Mouse (Mus musculus) stomach, embryonic 16.5 days (tissue): ENCODE data around the gene Lrp2. TPM values are rescaled to one million over a fixed set of nuclear protein-coding genes. Genes with fewer than 3 reads are reported as not detected.

ENCODE experiments used
- ATAC-seq: fragments of 200-750 bp; cut with Nextera tagmentation; 2 replicates; pipeline ENCODE4 v1.8.0; 2017; ENCODE audit warnings: moderate number of reproducible peaks, moderate TSS enrichment; ENCODE audit not compliant: insufficient read depth, low FRiP score
- H3K27ac ChIP-seq: fragments of 300-500 bp; sonication (generic); 2 replicates; pipeline ENCODE4 v1.5.1; 2014; ENCODE audit warnings: low read length
- H3K27me3 ChIP-seq: fragments of 300-500 bp; sonication (generic); 2 replicates; pipeline ENCODE4 v1.6.1; 2014; ENCODE audit warnings: low read length, control low read depth, mixed read lengths; ENCODE audit not compliant: control insufficient read depth, insufficient read depth
- H3K36me3 ChIP-seq: fragments of 300-500 bp; sonication (generic); 2 replicates; pipeline ENCODE4 v1.6.1; 2014; ENCODE audit warnings: low read length; ENCODE audit not compliant: control insufficient read depth, insufficient read depth
- H3K4me1 ChIP-seq: fragments of 300-500 bp; sonication (generic); 2 replicates; pipeline ENCODE4 v1.6.1; 2014; ENCODE audit warnings: low read length, control low read depth, mixed read lengths; ENCODE audit not compliant: control insufficient read depth, insufficient read depth
- H3K4me2 ChIP-seq: fragments of 300-500 bp; sonication (generic); 2 replicates; pipeline ENCODE4 v1.6.1; 2014; ENCODE audit warnings: low read depth, low read length, mixed read lengths
- H3K4me3 ChIP-seq: fragments of 300-500 bp; sonication (generic); replicated peaks from 2 replicates; pipeline ENCODE4 v1.5.1; 2014; ENCODE audit warnings: mild to moderate bottlenecking, low read length
- H3K9ac ChIP-seq: fragments of 300-500 bp; sonication (generic); 2 replicates; pipeline ENCODE4 v1.6.1; 2014; ENCODE audit warnings: low read length
- H3K9me3 ChIP-seq: fragments of 300-500 bp; sonication (generic); replicated peaks from 2 replicates; pipeline ENCODE4 v1.6.1; 2016; ENCODE audit warnings: low read length, control low read depth; ENCODE audit not compliant: control insufficient read depth
- WGBS: fragments of 180-500 bp; shearing (Covaris S2); extraction: QIAGEN DNeasy Blood & Tissue Kit; methylation state at CpG from one replicate; pipeline ENCODE4 v1.1.7; 2014; 5-methylcytosine and 5-hydroxymethylcytosine counted together
- polyA plus RNA-seq: library from polyadenylated mRNA; unstranded; fragments of >200 nt; fragmentation: Nextera tagmentation; extraction: Ambion mirVana; gene quantifications from 2 replicates; pipeline ENCODE4 v1.2.1, GENCODE M21; 2015

Lrp2 gene
- polyA plus RNA-seq, 1 experiment from 2014 or later: 0.63 TPM

DNA sequence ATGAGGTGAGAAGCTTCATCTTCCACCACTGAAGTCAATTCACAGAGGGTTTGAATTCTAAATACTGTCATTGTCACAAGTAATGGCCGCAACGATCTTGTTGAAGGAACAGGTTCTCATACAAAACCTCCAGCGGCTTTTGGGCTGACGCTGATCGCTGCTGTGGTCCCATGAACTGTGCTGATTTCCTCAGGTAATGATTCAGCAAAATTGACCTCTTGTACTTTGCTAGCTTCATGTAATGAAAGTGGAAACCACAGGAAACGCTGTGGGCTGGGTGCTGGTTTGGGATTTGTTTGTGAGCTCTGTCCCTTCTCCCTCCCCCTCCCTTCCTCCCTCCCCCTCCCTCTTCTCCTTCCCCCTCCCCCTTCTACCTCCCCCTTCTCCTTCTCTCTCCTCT, 170.8 kb downstream of the Lrp2 start:
- H3K27ac ChIP-seq: no peak overlapping the region

GRCm38 (mm10) chr2:69414539-69414938, 171.3 kb downstream of the Lrp2 start:
- no peaks in the 10 kb centered on the region for H3K9me3 ChIP-seq
- no peaks in the 10 kb centered on the region for H3K36me3 ChIP-seq
- no peaks in the 10 kb centered on the region for H3K4me1 ChIP-seq
- H3K27me3 ChIP-seq: no peaks in the 10 kb centered on the region
- no peak for ATAC-seq
- WGBS: 91% methylated on average over 10 of the region's 10 CpGs
- no peak overlapping the region for H3K4me3 ChIP-seq
- no peak overlapping the region for H3K4me2 ChIP-seq
- H3K9ac ChIP-seq: no peak overlapping the region
- H3K27ac ChIP-seq: no peak overlapping the region

More for the DNA sequence above, 170.8 kb downstream of the Lrp2 start:
- ATAC-seq: no peak
- H3K9ac ChIP-seq: no peak overlapping the region
- no peaks in the 10 kb centered on the region for H3K4me1 ChIP-seq
- no peak overlapping the region for H3K4me2 ChIP-seq
- WGBS: 75% methylated on average over 6 of the region's 6 CpGs
- no peak overlapping the region for H3K4me3 ChIP-seq
- H3K27me3 ChIP-seq: no peaks in the 10 kb centered on the region
- H3K9me3 ChIP-seq: no peaks in the 10 kb centered on the region
- no peaks in the 10 kb centered on the region for H3K36me3 ChIP-seq

GRCm38 (mm10) chr2:69405692-69406091, 180.2 kb downstream of the Lrp2 start:
- WGBS: 79% methylated on average over 5 of the region's 5 CpGs
- no peaks in the 10 kb centered on the region for H3K27me3 ChIP-seq
- H3K4me2 ChIP-seq: no peak overlapping the region
- ATAC-seq: no peak
- H3K36me3 ChIP-seq: no peaks in the 10 kb centered on the region
- no peaks in the 10 kb centered on the region for H3K9me3 ChIP-seq
- no peaks in the 10 kb centered on the region for H3K4me1 ChIP-seq
- H3K27ac ChIP-seq: no peak overlapping the region
- no peak overlapping the region for H3K9ac ChIP-seq
- no peak overlapping the region for H3K4me3 ChIP-seq

DNA sequence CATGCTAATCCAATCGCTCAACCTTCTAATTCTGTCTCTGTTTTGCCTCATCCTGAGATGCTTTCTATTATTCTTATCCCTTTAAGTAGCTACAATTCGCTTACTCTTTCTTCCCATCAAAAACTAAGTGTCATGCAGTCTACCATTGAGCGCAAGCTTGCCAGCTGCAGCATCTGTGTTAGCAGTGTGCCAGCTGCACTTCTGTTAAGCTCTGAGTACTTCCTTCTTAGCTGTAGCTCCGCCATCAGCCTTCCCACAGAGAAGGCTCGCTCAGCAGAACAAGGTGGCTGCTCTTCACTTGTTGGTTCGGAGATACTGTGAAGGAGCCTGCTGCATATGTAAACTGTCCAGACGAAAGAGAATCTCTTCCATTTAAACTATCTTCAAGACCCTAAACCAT, 183.6 kb downstream of the Lrp2 start:
- no peak overlapping the region for H3K9ac ChIP-seq
- H3K36me3 ChIP-seq: no peaks in the 10 kb centered on the region
- H3K4me2 ChIP-seq: no peak overlapping the region
- H3K27ac ChIP-seq: no peak overlapping the region
- no peak for ATAC-seq
- no peaks in the 10 kb centered on the region for H3K27me3 ChIP-seq
- 83% methylated on average over 7 of the region's 7 CpGs for WGBS
- H3K4me1 ChIP-seq: no peaks in the 10 kb centered on the region
- H3K4me3 ChIP-seq: no peak overlapping the region
- no peaks in the 10 kb centered on the region for H3K9me3 ChIP-seq

DNA sequence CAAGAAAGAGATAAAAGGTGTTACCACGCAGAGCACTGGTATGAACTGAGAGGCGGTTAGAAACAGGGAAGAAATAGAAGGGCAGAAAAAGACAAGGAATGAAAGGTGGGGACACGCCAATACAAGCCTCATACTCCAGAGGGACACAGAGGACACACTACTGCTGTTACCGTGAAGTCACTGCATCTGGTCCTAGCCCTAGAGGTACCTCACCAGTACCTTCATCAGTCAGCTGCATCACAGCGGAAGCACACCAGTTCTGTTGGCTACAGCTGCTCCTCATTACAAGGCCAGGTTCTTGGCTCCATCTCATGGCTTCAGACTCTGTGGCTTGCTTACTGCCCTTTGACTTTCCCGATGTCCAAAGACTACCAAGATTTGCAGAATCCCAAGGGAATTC, 184.0 kb downstream of the Lrp2 start:
- H3K4me1 ChIP-seq: no peaks in the 10 kb centered on the region
- H3K9ac ChIP-seq: no peak overlapping the region
- H3K27ac ChIP-seq: no peak overlapping the region
- H3K9me3 ChIP-seq: no peaks in the 10 kb centered on the region
- 87% methylated on average over 6 of the region's 6 CpGs for WGBS
- no peaks in the 10 kb centered on the region for H3K36me3 ChIP-seq
- ATAC-seq: no peak
- no peaks in the 10 kb centered on the region for H3K27me3 ChIP-seq
- no peak overlapping the region for H3K4me2 ChIP-seq
- no peak overlapping the region for H3K4me3 ChIP-seq

- Histone ChIP-seq H3K4me1 (no peaks in the 10 kb centered on the region), H3K4me2 (no peak overlapping the region), H3K9me3 (no peaks in the 10 kb centered on the region), H3K27me3 (no peaks in the 10 kb centered on the region), H3K4me3 (no peak overlapping the region), H3K27ac (no peak overlapping the region), H3K9ac (no peak overlapping the region), H3K36me3 (no peaks in the 10 kb centered on the region)
- no peak for ATAC-seq
- WGBS: 66% methylated on average over 7 of the region's 7 CpGs
Observed at GRCm38 (mm10) chr2:69400866-69401604, 184.8 kb downstream of the Lrp2 start.

GRCm38 (mm10) chr2:69396760-69397435, 189.0 kb downstream of the Lrp2 start:
- H3K27ac ChIP-seq: no peak overlapping the region
- no peak overlapping the region for H3K4me3 ChIP-seq
- no peak overlapping the region for H3K4me2 ChIP-seq
- no peaks in the 10 kb centered on the region for H3K4me1 ChIP-seq
- ATAC-seq: no peak
- no peaks in the 10 kb centered on the region for H3K9me3 ChIP-seq
- WGBS: 82% methylated on average over 12 of the region's 12 CpGs
- H3K9ac ChIP-seq: no peak overlapping the region
- H3K27me3 ChIP-seq: no peaks in the 10 kb centered on the region
- no peaks in the 10 kb centered on the region for H3K36me3 ChIP-seq

DNA sequence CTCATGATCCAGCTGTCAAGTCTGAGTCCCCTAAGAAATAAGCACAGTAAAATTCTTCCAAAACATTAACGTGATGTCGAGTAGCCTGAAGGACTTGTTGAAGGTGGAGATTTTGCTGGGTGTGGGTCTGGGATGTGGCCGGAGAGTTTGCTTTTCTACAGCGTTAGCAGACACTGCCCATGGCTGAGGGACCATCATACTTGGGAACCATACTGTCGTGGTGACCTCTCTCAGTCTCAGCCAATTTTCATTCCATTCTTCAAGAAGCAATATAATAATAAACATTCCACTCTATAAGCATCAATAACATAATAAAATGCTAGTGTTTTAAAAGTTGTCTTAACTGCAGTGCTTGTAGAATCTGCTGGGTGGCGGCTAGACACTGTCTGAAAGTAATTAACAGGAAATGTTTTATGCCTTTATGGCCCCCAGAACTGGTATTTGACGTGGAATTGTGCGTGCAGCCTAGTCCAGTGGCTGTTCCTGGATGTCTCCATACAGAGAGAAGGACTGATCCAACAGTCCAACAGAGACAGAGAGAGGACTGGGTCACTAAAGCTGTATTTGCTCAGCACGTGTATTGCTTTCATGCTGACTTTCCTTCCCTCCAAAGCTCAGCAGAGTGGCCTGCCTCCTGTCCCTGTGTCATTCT, 190.1 kb downstream of the Lrp2 start:
- H3K27ac ChIP-seq: no peak overlapping the region
- H3K4me3 ChIP-seq: no peak overlapping the region
- no peaks in the 10 kb centered on the region for H3K36me3 ChIP-seq
- WGBS: 65% methylated on average over 9 of the region's 9 CpGs
- H3K4me2 ChIP-seq: no peak overlapping the region
- no peaks in the 10 kb centered on the region for H3K27me3 ChIP-seq
- H3K9me3 ChIP-seq: no peaks in the 10 kb centered on the region
- H3K9ac ChIP-seq: no peak overlapping the region
- no peaks in the 10 kb centered on the region for H3K4me1 ChIP-seq
- ATAC-seq: no peak

DNA sequence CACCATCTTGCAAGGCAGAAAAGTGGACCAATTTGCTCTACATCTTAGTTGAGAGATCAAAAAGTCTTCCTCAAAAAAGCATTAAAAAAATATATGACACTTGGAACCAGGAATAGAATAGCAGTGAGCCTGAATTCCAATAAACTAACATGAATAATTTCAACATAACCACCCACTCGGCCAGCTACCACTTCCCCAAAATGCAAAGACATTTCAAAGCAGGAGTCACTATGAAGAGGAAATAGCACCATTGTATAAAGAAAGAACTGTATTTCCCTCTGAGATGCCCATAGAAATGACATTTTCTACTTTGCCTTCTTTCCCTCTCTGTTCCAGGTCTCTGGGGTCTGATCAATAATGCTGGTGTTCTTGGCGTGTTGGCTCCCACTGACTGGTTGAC, 191.9 kb downstream of the Lrp2 start:
- WGBS: 80% methylated on average over 2 of the region's 2 CpGs
- Histone ChIP-seq H3K4me2 (no peak overlapping the region), H3K36me3 (no peaks in the 10 kb centered on the region), H3K9ac (no peak overlapping the region), H3K9me3 (no peaks in the 10 kb centered on the region), H3K27ac (no peak overlapping the region), H3K4me3 (no peak overlapping the region), H3K27me3 (no peaks in the 10 kb centered on the region), H3K4me1 (no peaks in the 10 kb centered on the region)
- no peak for ATAC-seq
